Mouse (Mus musculus) cerebellum, adult 2 months (tissue): ENCODE data around the gene Smad3. TPM values are rescaled to one million over a fixed set of nuclear protein-coding genes. Genes with fewer than 3 reads are reported as not detected.

Experiments used
- DNase-seq, 2 experiments: peaks; one replicate each; pipeline ENCODE4 v3.0.0; 2021
- H3K27ac ChIP-seq: fragments of 200-500 bp; 2 replicates; pipeline ENCODE4 v1.5.1; 2012; ENCODE audit warnings: low read length, control low read depth, inconsistent platforms; ENCODE audit not compliant: insufficient read depth
- H3K27me3 ChIP-seq: fragments of 200-500 bp; 2 replicates; pipeline ENCODE4 v1.6.1; 2012; ENCODE audit warnings: inconsistent platforms, mild to moderate bottlenecking, low read length, moderate library complexity; ENCODE audit not compliant: control insufficient read depth, insufficient read depth
- H3K4me1 ChIP-seq: fragments of 200-500 bp; 2 replicates; pipeline ENCODE4 v1.6.1; 2011; ENCODE audit warnings: low read length; ENCODE audit not compliant: control insufficient read depth, insufficient read depth
- H3K4me3 ChIP-seq: fragments of 200-500 bp; replicated peaks from 2 replicates; pipeline ENCODE3; 2011; ENCODE audit warnings: mild to moderate bottlenecking, low read depth, low read length, control low read depth; ENCODE audit not compliant: insufficient read depth
- CTCF ChIP-seq: fragments of 200-500 bp; IDR thresholded peaks from 2 replicates; pipeline ENCODE4 v1.5.1; 2011; ENCODE audit warnings: low read depth, mild to moderate bottlenecking, control low read depth, low read length, moderate library complexity, borderline replicate concordance; ENCODE audit not compliant: insufficient read depth
- POLR2A ChIP-seq: fragments of 200-500 bp; IDR thresholded peaks from 2 replicates; pipeline ENCODE4 v1.6.1; 2011; ENCODE audit warnings: low read length, control low read depth, borderline replicate concordance; ENCODE audit not compliant: insufficient read depth
- WGBS: fragments of 180-500 bp; shearing (Covaris S2); methylation state at CpG from one replicate; pipeline ENCODE4 v1.1.7; 2018; 5-methylcytosine and 5-hydroxymethylcytosine counted together
- polyA plus RNA-seq: library from polyadenylated mRNA; depleted of rRNA; stranded (reverse); fragments of >200 nt; gene quantifications from 2 replicates; pipeline ENCODE4 v1.2.3, GENCODE M21; 2012

The Smad3 gene
- polyA plus RNA-seq, 1 experiment = 19.9 TPM

GRCm38 (mm10) chr9:63754556-63755510, 3.0 kb downstream of the Smad3 start:
- Histone ChIP-seq H3K4me3 (peak overlapping the region; percentile 31), H3K27me3 (no peaks in the 10 kb centered on the region), H3K27ac (no peak overlapping the region), H3K4me1 (peaks cover 7% of the 10 kb centered on the region)
- WGBS = 62% methylated on average over 23 of the region's 23 CpGs
- TF ChIP-seq CTCF = no peak
- no peak for TF ChIP-seq POLR2A
- peak in 1 of 2 experiments; percentile 21 for DNase-seq

GRCm38 (mm10) chr9:63754039-63754438, 3.8 kb downstream of the Smad3 start:
- no peak overlapping the region for H3K4me3 ChIP-seq

GRCm38 (mm10) chr9:63753359-63753758, 4.4 kb downstream of the Smad3 start:
- no peaks in the 10 kb centered on the region for H3K27me3 ChIP-seq
- peaks cover 7% of the 10 kb centered on the region for H3K4me1 ChIP-seq
- TF ChIP-seq CTCF (no peak), POLR2A (no peak)
- no peak overlapping the region for H3K4me3 ChIP-seq
- no peak overlapping the region for H3K27ac ChIP-seq
- 79% methylated on average over 8 of the region's 8 CpGs for WGBS
- DNase-seq = no peak

More at GRCm38 (mm10) chr9:63754039-63754438, 3.8 kb downstream of the Smad3 start:
- Histone ChIP-seq H3K27ac (no peak overlapping the region), H3K27me3 (no peaks in the 10 kb centered on the region), H3K4me1 (peaks cover 7% of the 10 kb centered on the region)
- WGBS = 92% methylated on average over 5 of the region's 5 CpGs
- DNase-seq = no peak
- no peak for TF ChIP-seq POLR2A
- no peak for TF ChIP-seq CTCF

GRCm38 (mm10) chr9:63752576-63752975, 5.2 kb downstream of the Smad3 start:
- H3K27me3 ChIP-seq = no peaks in the 10 kb centered on the region
- H3K27ac ChIP-seq = no peak overlapping the region
- no peak overlapping the region for H3K4me3 ChIP-seq
- 79% methylated on average over 7 of the region's 7 CpGs for WGBS
- peaks cover 7% of the 10 kb centered on the region for H3K4me1 ChIP-seq
- TF ChIP-seq POLR2A (no peak), CTCF (no peak)
- no peak for DNase-seq

- Histone ChIP-seq H3K27me3 (no peaks in the 10 kb centered on the region), H3K4me3 (no peak overlapping the region), H3K4me1 (peaks cover 7% of the 10 kb centered on the region), H3K27ac (no peak overlapping the region)
- no peak for TF ChIP-seq CTCF
- no peak for TF ChIP-seq POLR2A
- WGBS = 89% methylated on average over 4 of the region's 4 CpGs
- no peak for DNase-seq
Observed at GRCm38 (mm10) chr9:63751325-63751724, 6.5 kb downstream of the Smad3 start.

GRCm38 (mm10) chr9:63750360-63750974, 7.3 kb downstream of the Smad3 start:
- TF ChIP-seq POLR2A = no peak
- TF ChIP-seq CTCF = no peak
- Histone ChIP-seq H3K27ac (no peak overlapping the region), H3K4me3 (no peak overlapping the region), H3K4me1 (peaks cover 6% of the 10 kb centered on the region), H3K27me3 (no peaks in the 10 kb centered on the region)
- 60% methylated on average over 10 of the region's 10 CpGs for WGBS
- DNase-seq = no peak

GRCm38 (mm10) chr9:63749296-63749915, 8.4 kb downstream of the Smad3 start:
- no peak overlapping the region for H3K4me3 ChIP-seq
- no peaks in the 10 kb centered on the region for H3K27me3 ChIP-seq
- H3K4me1 ChIP-seq = no peaks in the 10 kb centered on the region
- no peak for TF ChIP-seq CTCF
- TF ChIP-seq POLR2A = no peak
- no peak overlapping the region for H3K27ac ChIP-seq
- peak in 1 of 2 experiments; percentile 27 for DNase-seq
- WGBS = 63% methylated on average over 15 of the region's 15 CpGs
